Mouse (Mus musculus) spleen, postnatal 10 days (tissue): ENCODE results near the gene Zranb1.

Source experiments
- DNase-seq, 2 experiments: peaks; one replicate each; pipeline ENCODE4 v3.0.0; 2021 to 2022; ENCODE audit warnings: low spot score in 2 of 2

Zranb1 gene

DNA sequence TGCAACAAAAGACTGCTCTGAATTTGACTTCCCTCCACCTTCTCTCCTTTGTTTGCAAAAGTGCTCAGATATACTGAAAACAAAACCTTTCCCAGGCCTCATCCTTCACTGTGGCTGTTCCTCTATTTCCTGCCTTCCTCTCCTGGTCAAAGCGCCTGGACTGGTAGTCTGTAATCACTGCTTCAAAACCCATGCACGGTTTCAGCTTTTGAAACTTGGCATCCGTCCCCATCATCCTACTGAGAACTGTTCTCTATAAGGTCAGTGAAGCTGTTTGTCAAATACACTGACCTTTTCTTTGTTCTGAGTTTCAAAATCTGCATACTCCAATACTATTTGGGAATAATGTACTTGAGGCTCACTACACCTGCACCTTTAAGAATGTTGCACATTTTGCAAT, 3.7 kb upstream of the Zranb1 start:
- no peak for DNase-seq

DNA sequence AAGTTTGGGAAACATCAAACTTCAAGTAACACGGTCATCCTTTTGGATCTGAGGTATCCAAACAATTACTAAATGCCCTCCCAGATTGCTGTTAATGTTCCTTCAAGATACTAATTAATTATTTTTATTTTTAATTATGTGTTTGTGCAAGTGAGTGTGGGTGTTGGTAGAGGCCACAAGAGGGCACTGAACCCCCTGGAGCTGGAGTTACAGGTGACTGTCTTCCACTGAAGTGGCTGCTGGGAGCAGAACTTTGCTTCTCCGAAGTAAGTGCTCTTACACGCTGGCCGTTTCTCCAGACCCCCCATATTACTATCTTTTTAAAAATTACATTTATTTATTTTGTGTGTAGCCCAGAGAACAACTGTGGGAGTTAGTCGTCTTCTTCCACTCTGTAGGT, 887 bp upstream of the Zranb1 start:
- DNase-seq = peak in 1 of 2 experiments; percentile 27

DNA sequence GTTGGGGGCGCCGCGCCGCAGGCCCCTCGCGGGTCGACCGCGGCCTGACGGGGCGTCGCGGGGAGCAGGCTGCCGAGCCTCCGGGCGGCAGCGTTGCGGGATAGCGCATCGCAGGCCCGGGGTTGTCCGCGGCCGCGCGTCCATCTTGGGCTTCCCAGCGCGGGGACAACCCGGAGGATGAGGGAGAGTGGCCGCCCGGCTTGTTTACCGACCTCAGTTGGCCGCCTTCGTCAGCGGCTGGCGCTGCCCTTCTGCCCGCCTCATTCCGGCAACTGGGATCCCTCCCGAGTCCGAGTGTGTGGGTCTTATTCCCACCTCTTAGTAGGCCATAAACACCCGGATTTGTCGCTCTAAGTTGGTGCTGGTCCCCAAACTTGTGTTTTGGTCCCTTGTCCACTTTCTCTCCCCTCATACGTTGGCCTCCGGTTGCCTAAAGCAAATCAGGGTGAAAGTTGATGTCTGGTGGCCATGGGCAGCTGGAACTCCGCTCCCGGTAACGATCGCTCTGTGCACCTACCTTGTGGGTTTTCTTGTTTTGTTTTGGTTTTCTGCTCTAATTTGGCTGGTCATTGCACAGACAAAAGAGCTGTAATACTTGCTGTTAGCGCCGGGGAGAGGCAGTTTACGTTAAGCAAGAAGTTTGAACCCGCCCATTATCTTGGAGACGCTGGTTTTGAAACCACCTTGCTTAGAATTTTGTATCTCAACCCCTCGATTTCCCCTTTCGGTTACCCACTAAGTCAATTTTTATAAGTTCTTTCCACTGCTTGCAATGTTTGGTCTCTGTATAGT, 814 bp downstream of the Zranb1 start:
- peak; percentile 65 to 66 for DNase-seq

DNA sequence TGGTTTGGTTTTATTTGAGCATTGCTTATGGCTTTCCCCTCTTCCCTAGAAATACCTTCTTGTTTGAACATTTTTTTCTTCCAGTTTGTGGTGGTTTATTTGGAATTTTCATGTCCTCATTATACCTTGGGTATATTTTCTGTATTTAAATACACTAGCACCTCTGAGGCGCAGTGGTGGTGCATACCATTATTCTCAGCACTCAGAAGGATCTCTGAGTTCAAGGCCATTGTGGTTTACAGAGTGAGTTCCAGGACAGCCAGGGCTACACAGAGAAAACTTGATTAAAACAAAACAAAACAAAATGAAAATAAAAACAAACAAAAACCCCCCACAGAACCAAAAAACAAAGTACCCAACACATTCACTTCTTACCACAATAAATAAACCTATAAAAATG, 2.4 kb downstream of the Zranb1 start:
- DNase-seq = no peak

DNA sequence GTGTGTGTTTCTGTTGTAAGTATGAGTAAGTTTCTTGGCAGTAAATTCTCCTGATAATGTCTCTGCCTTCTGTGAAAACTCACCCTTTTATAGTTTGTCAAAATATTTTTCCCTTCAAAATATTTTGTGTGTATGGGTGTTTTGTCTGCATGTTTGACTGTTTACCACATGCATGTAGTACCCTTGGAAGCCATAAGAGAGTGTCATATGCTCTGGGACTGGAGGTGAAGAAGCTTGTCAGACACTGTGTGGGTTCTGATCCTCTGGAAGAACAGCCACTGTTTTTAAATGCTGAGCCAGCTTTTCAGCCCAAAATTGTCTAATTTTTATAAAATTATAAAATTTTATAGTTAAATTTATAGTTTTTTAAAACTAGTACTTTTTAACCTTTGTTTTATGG, 3.8 kb downstream of the Zranb1 start:
- DNase-seq = no peak

DNA sequence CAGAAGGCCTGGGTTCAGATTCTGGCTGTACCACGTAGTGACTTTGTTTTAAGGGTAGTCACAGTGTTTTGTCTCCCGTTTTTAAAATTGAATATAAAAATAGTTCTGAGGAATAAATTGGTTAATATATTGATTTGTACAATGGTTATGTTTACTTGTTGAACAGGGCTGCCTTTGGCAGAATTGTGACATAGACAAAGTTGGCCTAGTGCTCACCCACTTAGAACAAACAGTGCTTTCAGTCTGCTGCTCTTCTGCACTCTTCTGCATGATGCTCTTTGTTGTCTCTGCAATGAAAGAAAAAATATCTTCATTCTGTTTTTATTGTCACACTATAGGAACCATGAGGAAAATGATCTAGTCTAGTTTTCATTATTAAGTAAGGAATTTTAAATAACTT, 8.2 kb downstream of the Zranb1 start:
- DNase-seq = no peak

DNA sequence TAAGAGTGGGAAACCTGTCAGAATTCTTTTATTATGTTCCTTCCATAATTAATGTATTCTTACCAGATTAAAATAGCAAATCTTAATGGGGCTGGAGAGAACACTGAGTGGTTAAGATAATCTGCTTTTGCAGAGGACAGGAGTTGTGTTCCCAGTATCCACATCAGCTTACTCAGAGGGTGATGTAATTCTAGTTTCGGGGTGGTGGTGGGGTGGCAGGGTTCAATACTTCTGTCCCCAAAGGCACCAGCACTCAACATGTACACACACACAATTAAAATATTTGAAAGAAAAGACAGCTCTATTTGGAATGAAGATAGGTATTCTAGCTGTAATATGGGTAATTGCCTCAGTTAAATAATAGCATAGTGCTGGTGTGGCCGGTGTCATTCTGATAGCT, 9.6 kb downstream of the Zranb1 start:
- DNase-seq = no peak

DNA sequence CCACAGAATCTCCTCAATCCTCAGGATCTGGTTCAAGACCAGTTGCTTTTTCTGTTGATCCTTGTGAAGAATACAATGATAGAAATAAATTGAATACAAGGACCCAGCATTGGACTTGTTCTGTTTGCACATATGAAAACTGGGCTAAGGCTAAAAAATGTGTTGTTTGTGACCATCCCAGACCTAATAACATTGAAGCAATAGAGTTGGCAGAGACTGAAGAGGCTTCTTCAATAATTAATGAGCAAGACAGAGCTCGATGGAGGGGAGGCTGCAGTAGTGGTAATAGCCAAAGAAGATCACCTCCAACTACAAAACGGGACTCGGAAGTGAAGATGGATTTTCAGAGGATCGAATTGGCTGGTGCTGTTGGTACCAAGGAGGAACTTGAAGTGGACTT, 19.0 kb downstream of the Zranb1 start:
- DNase-seq = no peak

DNA sequence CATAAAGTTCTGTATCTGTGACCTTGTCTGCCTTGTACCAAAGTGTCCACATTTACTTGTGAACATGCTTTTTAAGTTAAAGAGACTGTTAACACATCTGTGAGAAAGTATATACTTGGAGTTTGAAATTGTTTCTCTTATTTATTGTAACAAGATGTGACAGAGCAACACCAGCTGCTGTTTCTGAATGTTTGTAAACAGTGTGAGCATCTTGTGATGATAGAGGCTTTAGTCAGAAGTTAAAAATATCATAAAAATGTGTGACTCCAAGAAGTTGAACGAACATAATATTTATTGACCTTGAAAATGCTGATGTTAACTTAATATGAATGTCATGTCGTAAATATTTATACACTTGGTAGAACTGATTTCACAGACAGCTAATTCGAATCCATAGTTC, 19.7 kb downstream of the Zranb1 start:
- DNase-seq = no peak

DNA sequence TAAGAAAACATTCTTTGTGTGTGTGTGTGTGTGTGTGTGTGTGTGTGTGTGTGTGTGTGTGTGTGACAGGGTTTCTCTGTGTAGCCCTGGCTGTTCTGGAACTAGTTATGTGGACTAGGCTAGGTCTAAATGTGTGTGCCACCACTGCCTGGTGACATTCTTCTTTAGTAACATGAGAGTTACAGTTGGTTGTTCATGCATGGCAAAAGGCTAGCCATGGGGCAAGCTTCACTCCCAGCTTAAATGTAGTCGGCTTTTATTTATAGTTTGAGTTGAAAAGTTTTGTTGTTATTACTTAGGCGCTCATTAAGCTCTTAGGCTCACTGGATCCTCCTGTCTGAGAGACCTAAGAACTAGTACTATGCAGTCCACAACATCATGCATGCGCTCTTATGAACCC, 33.5 kb downstream of the Zranb1 start:
- DNase-seq = no peak

DNA sequence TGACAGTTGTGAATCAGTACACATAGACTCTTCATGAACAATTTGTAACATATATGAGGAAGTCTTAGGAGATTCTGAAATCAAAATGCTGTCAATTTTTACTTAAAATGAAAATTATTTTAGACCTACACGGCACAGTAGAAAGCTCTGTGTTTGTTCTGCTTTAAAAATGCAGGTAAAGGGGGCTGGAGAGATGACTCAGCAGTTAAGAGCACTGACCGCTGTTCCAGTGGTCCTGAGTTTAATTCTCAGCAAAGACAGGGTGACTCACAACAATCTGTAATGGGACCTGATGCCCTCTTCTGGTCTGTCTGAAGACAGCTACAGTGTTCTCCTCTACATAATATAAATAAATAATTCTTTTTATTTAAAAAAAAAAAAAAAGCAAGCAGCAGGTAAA, 34.8 kb downstream of the Zranb1 start:
- DNase-seq = no peak

DNA sequence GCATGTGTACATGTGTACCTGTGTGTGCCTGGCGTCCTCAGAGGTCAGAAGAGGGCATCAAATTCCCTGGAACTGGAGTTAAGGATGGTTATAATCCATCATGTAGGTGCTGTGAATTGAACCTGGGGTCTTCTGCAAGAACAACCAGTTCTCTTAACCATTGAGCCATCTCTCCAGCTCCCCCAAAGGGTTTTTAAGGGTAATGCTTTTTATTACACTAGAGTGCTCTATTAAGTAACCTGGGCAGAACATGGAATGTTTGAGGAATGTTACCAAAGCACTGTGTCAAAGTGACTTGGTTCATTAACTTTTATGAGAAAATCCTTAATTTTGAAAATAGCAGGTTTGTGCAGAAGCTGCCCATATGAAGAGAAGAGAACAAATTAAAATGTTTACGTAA, 41.1 kb downstream of the Zranb1 start:
- no peak for DNase-seq

DNA sequence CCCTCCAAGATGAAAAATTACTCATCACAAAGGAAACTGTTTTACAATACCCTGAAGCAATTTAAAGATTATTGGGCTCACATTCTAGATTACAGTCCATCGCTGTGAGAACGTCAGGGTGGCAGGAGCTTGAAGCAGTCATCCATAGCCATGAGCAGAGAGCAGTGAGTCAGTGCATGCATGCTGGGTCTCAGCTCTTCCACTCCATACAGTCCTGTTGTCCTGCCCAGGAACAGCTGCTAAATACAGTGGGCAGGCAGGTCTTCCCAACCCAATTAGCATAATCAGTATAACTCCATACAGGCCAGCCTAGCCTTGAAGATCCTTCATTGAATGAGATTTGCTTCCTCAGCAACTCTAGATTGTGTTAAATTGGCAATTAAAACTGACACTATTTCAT, 45.1 kb downstream of the Zranb1 start:
- DNase-seq = no peak

DNA sequence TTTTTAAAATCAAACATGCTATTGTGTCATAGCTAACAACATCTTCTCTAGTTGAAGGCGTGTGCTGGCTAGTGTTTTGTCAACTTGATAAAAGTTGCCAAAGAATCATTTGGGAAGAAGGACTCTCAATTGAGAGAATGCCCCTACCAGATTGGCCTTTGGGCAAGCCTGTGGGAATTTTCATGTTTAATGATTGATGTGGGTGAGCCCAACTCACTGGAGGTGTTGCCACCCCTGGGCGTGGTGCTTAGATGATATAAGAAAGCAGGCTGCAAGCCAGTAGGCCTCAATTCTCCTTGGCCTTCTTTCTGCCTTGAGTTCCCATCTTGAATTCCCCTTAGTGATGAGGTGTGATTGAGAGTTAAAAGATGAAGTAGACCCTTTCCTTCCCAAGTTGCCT, 47.0 kb downstream of the Zranb1 start:
- no peak for DNase-seq

DNA sequence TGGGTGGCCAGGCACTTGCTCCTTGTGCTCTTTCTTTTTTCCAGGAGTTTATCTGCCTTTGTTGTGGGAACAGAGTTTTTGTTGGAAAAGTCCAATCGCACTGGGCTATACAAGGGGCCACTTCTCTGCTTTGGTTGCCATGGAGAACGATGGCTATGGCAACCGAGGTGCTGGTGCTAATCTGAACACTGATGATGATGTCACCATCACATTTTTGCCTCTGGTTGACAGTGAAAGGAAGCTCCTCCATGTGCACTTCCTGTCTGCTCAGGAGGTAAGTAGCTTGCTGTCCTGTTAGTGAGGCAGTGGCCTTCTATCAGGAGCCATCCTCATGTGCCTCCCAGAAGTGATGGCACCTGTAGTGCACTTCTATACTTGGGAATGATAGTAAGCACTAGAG, 51.7 kb downstream of the Zranb1 start:
- no peak for DNase-seq

DNA sequence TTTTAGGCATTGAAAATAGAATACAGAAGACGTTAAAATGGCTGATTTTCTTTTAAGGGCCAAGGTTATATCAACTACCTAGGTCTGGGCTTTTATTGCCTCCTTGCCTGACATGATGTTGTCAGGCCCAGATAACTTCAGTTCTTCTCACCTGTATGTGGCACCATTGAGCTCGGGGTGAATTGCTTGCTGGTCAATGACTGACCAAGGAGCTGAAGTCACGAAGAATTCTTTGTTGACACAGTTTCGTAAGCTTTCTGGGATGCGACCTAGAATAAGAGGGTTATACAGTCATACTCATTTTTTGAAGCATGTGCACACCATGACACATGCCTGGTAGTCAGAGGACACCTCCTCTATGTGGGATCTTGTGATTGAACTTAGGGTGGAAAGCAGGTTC, 58.9 kb downstream of the Zranb1 start:
- DNase-seq = no peak

DNA sequence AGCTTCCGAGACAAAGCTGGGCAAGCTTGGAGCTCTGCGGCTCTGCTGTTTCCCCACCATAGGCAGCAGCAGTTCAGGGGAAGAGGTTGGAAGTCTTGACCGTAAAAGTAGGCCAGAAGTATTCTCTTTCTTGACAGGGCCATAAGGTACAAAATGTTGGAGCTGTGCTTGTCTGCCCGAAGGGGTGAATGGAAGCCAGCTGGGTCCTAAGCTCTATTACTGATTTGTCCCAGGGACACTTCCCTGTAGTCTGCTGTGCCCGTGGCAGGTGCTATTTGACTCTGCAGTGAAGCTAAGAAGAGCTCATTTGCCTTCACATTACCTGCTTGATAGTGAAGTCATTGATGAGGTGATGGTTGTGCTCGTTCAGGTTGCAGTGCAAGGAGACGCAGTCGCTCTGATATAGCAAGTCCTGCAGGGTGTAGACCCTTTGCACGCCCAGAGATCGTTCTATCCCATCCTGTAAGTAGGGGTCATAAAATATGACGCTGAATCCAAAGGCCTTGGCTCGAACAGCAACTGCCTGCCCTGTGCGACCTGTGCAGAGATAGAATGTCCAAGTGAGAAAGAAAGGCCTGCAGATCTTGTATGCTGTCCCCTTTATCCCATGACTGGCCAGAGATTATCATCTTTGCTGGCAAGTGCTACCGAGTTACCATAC, 60.4 kb downstream of the Zranb1 start:
- no peak for DNase-seq

DNA sequence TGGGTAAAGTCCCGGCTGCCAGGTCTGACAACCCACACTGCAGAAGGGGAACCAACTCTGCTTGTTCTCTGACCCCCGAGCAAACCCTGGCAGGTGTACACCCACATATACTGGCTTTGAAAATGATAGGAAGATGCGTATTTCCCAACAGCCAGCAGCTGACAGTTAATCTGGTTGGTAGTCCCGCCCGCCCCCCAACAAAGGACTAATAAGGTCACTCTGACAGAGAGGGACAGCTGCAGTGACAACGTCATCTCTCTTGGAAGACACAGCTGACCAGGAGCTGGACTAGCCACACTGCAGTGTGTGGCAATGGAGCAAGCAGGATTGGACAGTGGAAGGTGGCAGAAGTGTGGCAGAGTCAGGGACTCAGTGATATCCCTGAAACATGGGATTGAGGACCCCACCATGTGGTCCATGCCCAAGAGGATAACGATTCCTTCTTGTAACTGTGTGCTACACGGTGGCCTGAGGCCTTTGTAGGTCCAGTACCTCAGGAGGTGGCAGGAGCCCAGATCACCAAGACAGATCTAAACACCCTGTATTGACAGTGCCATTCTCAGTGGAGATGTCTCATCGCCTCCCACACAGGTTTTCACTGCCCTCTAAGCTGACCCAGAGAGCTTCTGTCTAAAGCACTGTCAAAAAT, 62.1 kb downstream of the Zranb1 start:
- DNase-seq = no peak

DNA sequence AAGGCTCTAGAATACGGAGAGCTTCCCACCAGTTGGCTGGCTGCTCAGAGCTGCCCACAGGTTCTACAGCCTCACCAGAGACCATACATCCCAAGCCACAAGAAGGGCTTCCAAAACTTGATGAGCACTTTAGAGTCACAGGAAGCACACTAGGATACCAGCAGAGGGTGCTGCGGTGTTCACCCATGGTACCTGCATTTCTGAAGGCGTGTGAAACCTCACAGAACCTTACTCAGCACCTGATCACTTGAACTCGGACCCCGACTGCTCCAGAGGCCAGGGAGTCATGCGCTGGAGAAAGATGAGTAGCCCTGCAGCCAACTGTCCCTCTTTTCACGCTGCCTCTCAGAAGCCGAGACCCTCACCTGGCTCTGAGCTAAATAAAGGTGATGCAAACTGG, 63.2 kb downstream of the Zranb1 start:
- no peak for DNase-seq

DNA sequence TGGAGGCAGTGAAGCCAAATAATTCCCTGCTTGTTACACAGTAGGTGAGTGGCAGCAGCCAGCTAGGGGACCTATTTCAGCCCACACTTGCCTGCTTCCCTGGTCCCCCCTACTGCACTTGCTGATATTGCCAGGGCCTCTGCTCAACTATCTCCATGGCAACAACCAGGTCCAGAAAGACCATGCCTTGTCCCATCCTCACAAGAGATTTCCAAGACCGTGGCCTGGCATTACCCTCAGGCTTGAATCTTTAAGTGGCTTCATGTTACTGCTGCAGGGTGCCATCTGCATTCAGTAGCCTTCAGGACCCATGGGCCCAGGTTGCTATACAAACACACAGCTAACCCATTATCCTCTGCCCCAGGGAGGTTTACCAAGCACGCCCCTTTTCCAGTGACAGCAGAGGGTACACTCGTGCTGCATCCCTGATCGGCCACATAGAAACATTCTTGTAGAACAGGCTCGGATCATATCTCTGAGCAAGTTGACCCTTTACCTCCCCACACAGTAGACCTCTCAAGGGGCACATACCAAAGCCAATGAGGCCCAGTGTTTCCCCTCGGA, 63.8 kb downstream of the Zranb1 start:
- DNase-seq = no peak

DNA sequence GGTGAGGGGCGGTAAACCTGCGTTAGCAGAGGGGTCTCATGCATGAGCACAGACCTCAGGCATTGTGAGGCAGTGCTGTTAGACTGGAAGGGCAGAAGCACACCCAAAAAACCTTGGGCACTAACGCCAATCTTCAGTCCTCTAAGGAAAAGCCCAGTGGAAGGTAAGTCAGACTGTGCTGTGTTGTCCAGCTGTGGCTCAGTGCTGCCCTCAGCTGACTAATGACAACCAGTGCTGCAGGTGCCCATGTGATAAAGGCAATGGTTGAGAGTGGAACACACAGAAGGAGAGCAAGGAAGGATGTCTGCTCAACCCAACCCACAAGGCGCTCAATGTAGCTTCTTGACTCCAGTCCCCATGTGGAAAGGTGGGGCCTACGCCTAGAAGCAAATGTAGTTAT, 65.4 kb downstream of the Zranb1 start:
- peak in 1 of 2 experiments; percentile 38 for DNase-seq

DNA sequence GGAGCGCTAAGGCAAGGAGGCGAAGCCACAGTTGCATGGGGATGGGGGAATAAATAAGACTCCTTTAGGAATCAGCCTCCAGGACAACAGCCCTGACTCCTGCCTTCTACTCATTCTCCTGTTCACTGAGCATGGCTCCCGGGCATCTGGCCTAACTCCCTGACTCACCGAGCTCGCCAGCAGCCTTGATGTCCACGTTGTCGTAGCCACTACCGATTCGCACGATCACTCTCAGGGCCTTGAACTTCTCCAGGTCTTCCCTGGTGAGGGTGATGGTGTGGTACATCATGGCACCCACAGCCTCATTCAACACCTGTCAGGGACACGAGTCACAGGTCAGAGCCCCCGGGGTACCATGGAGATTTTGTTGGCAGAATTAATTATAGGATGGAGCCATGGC, 67.7 kb downstream of the Zranb1 start:
- DNase-seq = no peak

DNA sequence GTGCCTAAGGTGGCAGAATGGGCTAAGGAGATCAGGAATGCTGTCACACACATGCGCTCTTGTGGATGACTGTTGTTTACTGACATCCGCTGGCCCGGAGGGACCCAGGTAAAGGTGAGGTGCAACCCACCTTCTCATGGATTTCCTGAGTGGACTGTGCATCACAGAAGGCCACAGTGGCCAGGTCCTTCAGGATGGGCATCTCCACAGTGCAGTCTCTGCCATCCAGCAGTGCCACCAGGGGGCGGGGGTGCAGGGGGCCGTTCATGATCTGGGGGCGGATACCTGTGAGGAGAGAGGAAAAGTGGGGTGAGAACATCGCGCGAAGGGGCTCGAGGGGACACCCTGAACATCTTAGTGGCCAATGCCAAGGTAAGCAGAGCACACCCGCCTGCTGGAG, 68.1 kb downstream of the Zranb1 start:
- DNase-seq = no peak
